Mouse (Mus musculus): ENCODE results near the gene Pced1b. TPM values are rescaled to one million over a fixed set of nuclear protein-coding genes. Genes with fewer than 3 reads are reported as not detected.

Pced1b gene
- total and polyA plus RNA-seq, 3 experiments: 3.6 to 3.9 (median 3.8) TPM

DNA sequence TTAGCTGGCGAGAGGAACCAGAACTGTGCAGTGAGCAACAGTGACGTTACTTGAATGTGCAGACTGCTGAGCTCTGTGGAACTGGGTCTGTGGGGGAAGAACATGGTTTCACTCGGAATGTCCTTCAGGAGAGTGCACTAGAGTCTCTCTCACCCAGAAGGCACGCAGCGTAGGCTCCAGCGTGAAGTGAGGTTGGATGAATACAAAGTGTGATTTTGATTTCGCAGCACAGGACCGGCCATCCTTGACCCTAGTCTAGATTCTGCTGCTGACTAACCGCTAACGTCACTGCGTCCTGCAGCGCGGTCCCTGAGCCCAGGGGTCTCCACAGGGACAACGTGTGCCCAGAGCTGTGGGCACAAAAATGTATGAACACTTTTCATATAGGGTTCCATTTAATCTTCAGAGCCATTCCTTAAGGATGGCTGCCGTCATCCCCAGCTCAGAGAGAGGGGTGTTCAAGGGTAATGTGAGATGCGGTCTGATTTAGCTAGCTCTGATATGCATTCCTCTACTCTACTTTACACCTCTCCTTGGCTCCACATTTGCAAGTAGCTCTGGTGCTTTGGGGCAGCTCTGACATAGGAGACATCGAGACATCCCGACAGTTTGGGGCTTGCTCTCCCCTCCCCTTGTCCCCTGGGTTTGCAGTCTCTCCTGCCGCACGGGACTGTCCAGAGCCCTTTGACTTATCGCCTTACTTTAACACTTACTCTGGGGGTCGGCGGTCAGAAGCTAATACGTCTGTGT, 101.8 kb downstream of the Pced1b start:
- Histone ChIP-seq H3K27ac (no peak overlapping the region), H3K4me3 (no peak overlapping the region), H3K4me1 (ENCODE audit: control insufficient read depth, insufficient read depth, low read length) (peaks cover 6% of the 10 kb centered on the region), H3K9ac (ENCODE audit: low read depth, low read length) (no peak overlapping the region), H3K27me3 (ENCODE audit: control insufficient read depth, insufficient read depth, low read length) (no peaks in the 10 kb centered on the region), H3K79me2 (replicated peaks; ENCODE audit: control insufficient read depth, insufficient read depth, low read length) (no peaks in the 10 kb centered on the region), H3K36me3 (ENCODE audit: control insufficient read depth, insufficient read depth, low read length) (no peaks in the 10 kb centered on the region)
- TF ChIP-seq CTCF (IDR thresholded peaks at IDR 0.05): no peak
- TF ChIP-seq EP300 (IDR thresholded peaks at IDR 0.05; ENCODE audit: insufficient read depth, low read depth, low read length): no peak
- no peak for TF ChIP-seq POLR2A (IDR thresholded peaks at IDR 0.05; ENCODE audit: insufficient read depth, low read depth, low read length)
- WGBS: 69% methylated on average over 24 of the region's 24 CpGs
- intact Hi-C loops (cut with DNase I): no loop called here
- no peak for DNase-seq

DNA sequence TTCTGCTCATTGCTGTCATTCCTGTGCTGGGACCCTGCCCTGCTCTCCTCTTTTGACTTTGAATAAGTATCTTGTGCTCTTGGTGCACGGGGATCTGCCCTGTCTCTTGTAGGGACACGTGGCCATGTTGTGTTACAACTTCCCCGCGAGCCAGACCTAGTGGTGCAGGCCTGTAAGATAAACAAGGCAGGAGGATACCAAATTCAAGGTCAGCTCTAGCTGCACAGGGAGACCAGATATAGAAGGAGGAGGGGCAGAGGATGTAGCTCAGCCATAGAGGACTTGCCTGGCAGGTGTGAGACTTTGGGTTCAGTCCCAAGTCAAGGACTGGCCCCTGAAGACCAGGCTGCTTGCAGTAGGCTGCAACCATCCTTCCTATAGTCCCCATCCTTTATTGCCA, 103.6 kb downstream of the Pced1b start:
- H3K27ac ChIP-seq: peak overlapping the region; percentile 45
- no peak for DNase-seq
- WGBS: 53% methylated on average over 4 of the region's 4 CpGs

DNA sequence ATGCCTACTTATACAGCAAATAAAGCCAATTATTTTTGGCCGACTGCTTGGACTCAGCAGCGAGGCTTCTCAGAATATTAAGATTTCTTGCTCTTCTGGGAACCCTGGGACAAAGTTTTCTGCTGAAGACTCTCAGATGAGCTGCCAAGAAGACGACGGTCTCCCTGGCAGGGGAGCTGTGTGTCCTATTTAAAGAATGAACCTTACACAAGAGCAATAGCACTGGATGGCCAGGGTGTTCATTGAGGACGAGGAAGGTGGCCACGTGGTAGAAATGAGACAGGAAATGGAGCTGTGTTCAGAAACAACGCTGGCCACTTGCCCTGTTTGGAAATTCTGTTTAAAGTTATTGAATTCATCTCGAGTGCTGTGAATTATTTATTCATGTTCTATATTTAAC, 104.1 kb downstream of the Pced1b start:
- H3K27ac ChIP-seq: peak overlapping the region; percentile 45
- peak; percentile 42 to 51 for DNase-seq

More for the DNA sequence above, 103.6 kb downstream of the Pced1b start:
- no peaks in the 10 kb centered on the region for H3K27me3 ChIP-seq (ENCODE audit: control insufficient read depth, insufficient read depth, low read length)
- no peaks in the 10 kb centered on the region for H3K36me3 ChIP-seq (ENCODE audit: control insufficient read depth, insufficient read depth, low read length)
- H3K4me1 ChIP-seq (ENCODE audit: control insufficient read depth, insufficient read depth, low read length): peaks cover 6% of the 10 kb centered on the region
- no peaks in the 10 kb centered on the region for H3K79me2 ChIP-seq (replicated peaks; ENCODE audit: control insufficient read depth, insufficient read depth, low read length)
- no peak for TF ChIP-seq EP300 (IDR thresholded peaks at IDR 0.05; ENCODE audit: insufficient read depth, low read depth, low read length)
- TF ChIP-seq CTCF (IDR thresholded peaks at IDR 0.05): no peak
- TF ChIP-seq POLR2A (IDR thresholded peaks at IDR 0.05; ENCODE audit: insufficient read depth, low read depth, low read length): no peak
- no peak overlapping the region for H3K4me3 ChIP-seq
- intact Hi-C loops (cut with DNase I): no loop called here
- no peak overlapping the region for H3K9ac ChIP-seq (ENCODE audit: low read depth, low read length)

DNA sequence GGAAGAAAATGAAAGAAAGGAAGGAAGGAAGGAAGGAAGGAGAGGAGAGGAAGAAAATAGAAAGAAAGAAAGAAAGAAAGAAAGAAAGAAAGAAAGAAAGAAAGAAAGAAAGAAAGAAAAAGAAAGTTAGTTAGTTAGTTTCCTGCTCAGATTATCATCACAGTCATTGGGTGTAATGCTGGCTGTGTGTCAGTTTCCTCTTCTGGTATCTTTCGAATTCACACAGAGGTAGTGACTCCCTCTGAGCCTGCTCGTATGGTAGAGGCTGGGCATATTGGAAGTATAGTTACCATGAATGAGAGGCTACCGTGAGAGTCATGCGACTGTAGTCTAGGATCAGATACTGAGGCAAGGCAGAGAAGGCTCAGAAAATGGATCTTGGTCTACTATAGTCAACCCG, 104.8 kb downstream of the Pced1b start:
- intact Hi-C loops (cut with DNase I): no loop called here
- Histone ChIP-seq H3K4me1 (ENCODE audit: control insufficient read depth, insufficient read depth, low read length) (peaks cover 6% of the 10 kb centered on the region), H3K4me3 (no peak overlapping the region), H3K27me3 (ENCODE audit: control insufficient read depth, insufficient read depth, low read length) (no peaks in the 10 kb centered on the region), H3K27ac (no peak overlapping the region), H3K9ac (ENCODE audit: low read depth, low read length) (no peak overlapping the region), H3K36me3 (ENCODE audit: control insufficient read depth, insufficient read depth, low read length) (no peaks in the 10 kb centered on the region), H3K79me2 (replicated peaks; ENCODE audit: control insufficient read depth, insufficient read depth, low read length) (no peaks in the 10 kb centered on the region)
- TF ChIP-seq CTCF (IDR thresholded peaks at IDR 0.05) (no peak), POLR2A (IDR thresholded peaks at IDR 0.05; ENCODE audit: insufficient read depth, low read depth, low read length) (no peak), EP300 (IDR thresholded peaks at IDR 0.05; ENCODE audit: insufficient read depth, low read depth, low read length) (no peak)
- no peak for DNase-seq
- 72% methylated on average over 5 of the region's 5 CpGs for WGBS

More for the DNA sequence above, 104.1 kb downstream of the Pced1b start:
- Histone ChIP-seq H3K79me2 (replicated peaks; ENCODE audit: control insufficient read depth, insufficient read depth, low read length) (no peaks in the 10 kb centered on the region), H3K9ac (ENCODE audit: low read depth, low read length) (no peak overlapping the region), H3K4me3 (no peak overlapping the region), H3K36me3 (ENCODE audit: control insufficient read depth, insufficient read depth, low read length) (no peaks in the 10 kb centered on the region), H3K4me1 (ENCODE audit: control insufficient read depth, insufficient read depth, low read length) (peaks cover 6% of the 10 kb centered on the region), H3K27me3 (ENCODE audit: control insufficient read depth, insufficient read depth, low read length) (no peaks in the 10 kb centered on the region)
- intact Hi-C loops (cut with DNase I): no loop called here
- TF ChIP-seq CTCF (IDR thresholded peaks at IDR 0.05) (no peak), EP300 (IDR thresholded peaks at IDR 0.05; ENCODE audit: insufficient read depth, low read depth, low read length) (no peak), POLR2A (IDR thresholded peaks at IDR 0.05; ENCODE audit: insufficient read depth, low read depth, low read length) (no peak)
- 13% methylated on average over 8 of the region's 8 CpGs for WGBS

DNA sequence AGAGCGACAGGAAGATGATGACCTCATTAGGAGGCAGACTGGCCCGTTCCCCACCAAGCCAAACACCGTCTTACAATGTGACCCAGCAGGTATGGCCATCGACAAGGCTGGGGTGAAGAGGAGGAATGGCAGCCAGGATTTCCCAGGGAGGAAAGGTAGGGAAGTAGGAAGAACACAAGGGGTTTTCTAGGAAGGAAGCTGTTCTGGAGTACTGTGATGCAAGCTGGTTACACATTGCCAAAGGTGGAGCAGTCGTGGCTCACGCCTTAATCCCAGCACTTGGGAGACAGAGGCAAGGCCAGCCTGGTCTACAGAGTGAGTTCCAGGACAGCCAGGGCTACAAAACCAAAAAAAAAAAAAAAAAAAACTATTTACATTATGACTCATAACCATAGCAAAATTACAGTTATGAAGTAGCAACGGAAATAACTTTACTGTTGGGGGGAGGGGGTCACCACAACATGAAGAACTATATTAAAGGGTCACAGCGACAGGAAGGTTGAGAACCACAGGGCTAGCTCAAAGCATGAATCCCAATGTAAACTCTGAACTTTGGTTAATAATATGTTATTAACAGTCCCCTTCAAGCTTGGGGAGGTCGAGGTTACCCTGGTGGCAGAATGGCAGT, 108.9 kb downstream of the Pced1b start:
- no peak overlapping the region for H3K4me3 ChIP-seq
- no peak for TF ChIP-seq POLR2A (IDR thresholded peaks at IDR 0.05; ENCODE audit: insufficient read depth, low read depth, low read length)
- no peak for TF ChIP-seq CTCF (IDR thresholded peaks at IDR 0.05)
- TF ChIP-seq EP300 (IDR thresholded peaks at IDR 0.05; ENCODE audit: insufficient read depth, low read depth, low read length): no peak
- no peaks in the 10 kb centered on the region for H3K36me3 ChIP-seq (ENCODE audit: control insufficient read depth, insufficient read depth, low read length)
- no peaks in the 10 kb centered on the region for H3K27me3 ChIP-seq (ENCODE audit: control insufficient read depth, insufficient read depth, low read length)
- H3K27ac ChIP-seq: no peak overlapping the region
- no peak for DNase-seq
- 63% methylated on average over 9 of the region's 9 CpGs for WGBS
- no peak overlapping the region for H3K9ac ChIP-seq (ENCODE audit: low read depth, low read length)
- intact Hi-C loops (cut with DNase I): no loop called here
- H3K79me2 ChIP-seq (replicated peaks; ENCODE audit: control insufficient read depth, insufficient read depth, low read length): no peaks in the 10 kb centered on the region
- peaks cover 2% of the 10 kb centered on the region for H3K4me1 ChIP-seq (ENCODE audit: control insufficient read depth, insufficient read depth, low read length)

DNA sequence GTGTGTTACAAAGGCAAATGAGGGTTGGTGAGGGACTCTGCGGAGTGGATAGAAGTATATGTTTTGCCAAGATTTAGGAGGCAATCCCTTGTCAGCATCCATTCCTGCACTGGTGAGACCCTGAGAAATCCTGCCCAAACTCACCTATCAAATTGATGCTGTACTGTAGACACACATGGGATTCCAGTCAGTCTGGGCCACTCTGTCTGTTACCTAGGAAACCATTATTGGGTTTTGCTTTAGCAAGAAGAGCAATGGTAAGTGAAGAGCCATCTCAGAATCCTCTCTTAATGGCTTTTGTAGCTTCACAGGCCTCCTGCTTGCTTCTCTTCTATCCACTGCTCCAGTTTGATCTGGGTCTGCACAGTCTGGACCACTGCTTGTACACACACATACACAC, 110.1 kb downstream of the Pced1b start:
- no peaks in the 10 kb centered on the region for H3K79me2 ChIP-seq (replicated peaks; ENCODE audit: control insufficient read depth, insufficient read depth, low read length)
- intact Hi-C loops (cut with DNase I): no loop called here
- 92% methylated on average over 1 of the region's 1 CpGs for WGBS
- no peak overlapping the region for H3K4me3 ChIP-seq
- H3K4me1 ChIP-seq (ENCODE audit: control insufficient read depth, insufficient read depth, low read length): no peaks in the 10 kb centered on the region
- H3K9ac ChIP-seq (ENCODE audit: low read depth, low read length): no peak overlapping the region
- TF ChIP-seq EP300 (IDR thresholded peaks at IDR 0.05; ENCODE audit: insufficient read depth, low read depth, low read length): no peak
- no peak for TF ChIP-seq CTCF (IDR thresholded peaks at IDR 0.05)
- TF ChIP-seq POLR2A (IDR thresholded peaks at IDR 0.05; ENCODE audit: insufficient read depth, low read depth, low read length): no peak
- no peak for DNase-seq
- no peaks in the 10 kb centered on the region for H3K36me3 ChIP-seq (ENCODE audit: control insufficient read depth, insufficient read depth, low read length)
- no peaks in the 10 kb centered on the region for H3K27me3 ChIP-seq (ENCODE audit: control insufficient read depth, insufficient read depth, low read length)
- no peak overlapping the region for H3K27ac ChIP-seq

Measured in heart, adult 2 months (tissue).